Mouse (Mus musculus) stomach, postnatal 0 days (tissue): ENCODE measurements around the gene Dhtkd1.

Experiments
- CTCF ChIP-seq: IDR thresholded peaks from 2 replicates; pipeline ENCODE4 v1.5.1; 2016; ENCODE audit warnings: antibody characterized with exemption, low read depth, mild to moderate bottlenecking, moderate library complexity
- EP300 ChIP-seq: optimal IDR thresholded peaks from 2 replicates; pipeline ENCODE3; 2016; ENCODE audit warnings: antibody characterized with exemption

GRCm38 (mm10) chr2:5931938-5932337 lies 10.7 kb downstream of the Dhtkd1 start:
- no peak for TF ChIP-seq CTCF
- TF ChIP-seq EP300, result no peak
